Mouse (Mus musculus): ENCODE results near the gene Tlcd1.

DNA sequence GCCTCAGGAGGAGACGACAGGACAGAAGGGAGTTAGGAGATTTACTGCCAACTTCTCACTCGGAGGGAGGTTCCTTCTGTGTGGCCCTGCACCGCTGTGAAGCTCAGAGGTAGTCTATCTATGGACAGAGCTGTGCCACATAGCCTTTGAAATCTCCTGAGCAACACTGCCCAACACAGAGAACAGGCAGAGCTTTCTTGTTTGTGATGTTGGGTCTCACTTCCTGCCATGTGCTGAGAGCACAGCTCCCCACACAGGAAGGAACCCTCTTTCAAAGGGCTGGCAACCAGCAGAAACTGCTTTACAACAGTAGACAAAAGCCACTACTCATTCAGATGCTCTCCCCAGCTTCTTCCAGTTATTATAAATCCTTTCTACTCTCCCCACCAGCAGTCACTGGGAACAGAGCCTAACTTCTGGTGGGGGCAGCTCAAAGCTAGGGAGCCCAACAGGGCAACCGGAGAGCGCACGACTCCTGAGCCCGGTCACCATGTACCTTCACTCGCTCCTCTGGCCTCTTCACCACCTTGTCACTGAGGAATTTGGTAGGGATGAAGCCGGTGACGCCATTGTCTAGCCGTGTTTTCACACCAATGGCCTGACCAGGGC lies 39.3 kb downstream of the Tlcd1 start:
- TF ChIP-seq CTCF (IDR thresholded peaks at IDR 0.05; ENCODE audit: low read depth, low read length), result no peak
- no peak for TF ChIP-seq POLR2A (IDR thresholded peaks at IDR 0.05; ENCODE audit: borderline replicate concordance, low read depth, low read length)
